Mouse (Mus musculus) C2C12 (cell line): ENCODE results near the gene Izumo1r.

Experiments
- CTCF ChIP-seq: IDR thresholded peaks from one replicate; pipeline ENCODE4 v1.5.1; 2011; ENCODE audit not compliant: control insufficient read depth, insufficient read depth, insufficient read length
- MAX ChIP-seq: IDR thresholded peaks from one replicate; pipeline ENCODE4 v1.6.1; 2011; ENCODE audit warnings: mild to moderate bottlenecking, control low read depth
- MYOD1 ChIP-seq: IDR thresholded peaks from one replicate; pipeline ENCODE4 v1.6.1; 2011; ENCODE audit warnings: low read depth; ENCODE audit not compliant: control insufficient read depth, insufficient read length
- USF1 ChIP-seq: IDR thresholded peaks from one replicate; pipeline ENCODE4 v1.6.1; 2011; ENCODE audit warnings: low read depth, mild to moderate bottlenecking, control low read depth, moderate library complexity

- TF ChIP-seq CTCF: no peak
- no peak for TF ChIP-seq MAX
- TF ChIP-seq MYOD1: no peak
- no peak for TF ChIP-seq USF1
These were observed 1.3 kb downstream of the Izumo1r start for GRCm38 (mm10) chr9:14902416-14902815.
